Mouse (Mus musculus) midbrain, postnatal 0 days (tissue): ENCODE measurements around the gene Sema3f. TPM values are rescaled to one million over a fixed set of nuclear protein-coding genes. Genes with fewer than 3 reads are reported as not detected.
A peak's percentile ranks its signal among the peaks of the same experiment; 100 is the strongest.

Experiments
- ATAC-seq: fragments of 200-750 bp; cut with Nextera tagmentation; 2 replicates; pipeline ENCODE4 v1.8.0; 2017; ENCODE audit warnings: moderate number of reproducible peaks, mild to moderate bottlenecking, moderate TSS enrichment, moderate library complexity; ENCODE audit not compliant: low FRiP score
- DNase-seq: peaks from one replicate; pipeline ENCODE4 v3.0.0-alpha.2; 2015; ENCODE audit warnings: low spot score
- H3K27ac ChIP-seq: fragments of 300-500 bp; sonication (generic); 2 replicates; pipeline ENCODE4 v1.5.1; 2014; ENCODE audit warnings: low read depth, mild to moderate bottlenecking, low read length, mixed read lengths
- H3K27me3 ChIP-seq: fragments of 300-500 bp; sonication (generic); 2 replicates; pipeline ENCODE4 v1.6.1; 2014; ENCODE audit warnings: low read length, control low read depth, mixed read lengths; ENCODE audit not compliant: insufficient read depth
- H3K36me3 ChIP-seq: fragments of 300-500 bp; sonication (generic); 2 replicates; pipeline ENCODE4 v1.6.1; 2014; ENCODE audit warnings: low read length, control low read depth, mixed read lengths; ENCODE audit not compliant: insufficient read depth
- H3K4me1 ChIP-seq: fragments of 300-500 bp; sonication (generic); 2 replicates; pipeline ENCODE4 v1.6.1; 2014; ENCODE audit warnings: mild to moderate bottlenecking, control low read depth, antibody characterized with exemption, low read length, mixed read lengths; ENCODE audit not compliant: insufficient read depth
- H3K4me2 ChIP-seq: fragments of 300-500 bp; sonication (generic); 2 replicates; pipeline ENCODE4 v1.6.1; 2014; ENCODE audit warnings: low read depth, mild to moderate bottlenecking, low read length, mixed read lengths; ENCODE audit not compliant: poor library complexity, severe bottlenecking
- H3K4me3 ChIP-seq: fragments of 300-500 bp; sonication (generic); 2 replicates; pipeline ENCODE4 v1.5.1; 2014; ENCODE audit warnings: low read depth, mild to moderate bottlenecking, low read length, moderate library complexity
- H3K9ac ChIP-seq: fragments of 300-500 bp; sonication (generic); replicated peaks from 2 replicates; pipeline ENCODE4 v1.6.1; 2014; ENCODE audit warnings: mild to moderate bottlenecking, low read length, moderate library complexity, mixed read lengths; ENCODE audit not compliant: poor library complexity, severe bottlenecking
- H3K9me3 ChIP-seq: fragments of 300-500 bp; sonication (generic); 2 replicates; pipeline ENCODE4 v1.6.1; 2016; ENCODE audit warnings: low read length, control low read depth
- CTCF ChIP-seq: IDR thresholded peaks from 2 replicates; pipeline ENCODE4 v1.5.1; 2016; ENCODE audit warnings: antibody characterized with exemption, mild to moderate bottlenecking
- WGBS: fragments of 180-500 bp; shearing (Covaris S2); extraction: QIAGEN DNeasy Blood & Tissue Kit; methylation state at CpG from one replicate; pipeline ENCODE4 v1.1.7; 2014; 5-methylcytosine and 5-hydroxymethylcytosine counted together
- polyA plus RNA-seq: library from polyadenylated mRNA; unstranded; fragments of >200 nt; fragmentation: Nextera tagmentation; extraction: Ambion mirVana; gene quantifications from 2 replicates; pipeline ENCODE4 v1.2.1, GENCODE M21; 2015
- total RNA-seq: library from RNA; depleted of rRNA; stranded (reverse); fragments of >200 nt; gene quantifications from 2 replicates; pipeline ENCODE4 v1.2.3, GENCODE M21; 2014

The Sema3f gene
- total and polyA plus RNA-seq, 2 experiments from 2014 or later = 13.5 to 115 TPM

- Histone ChIP-seq H3K27me3 (no peaks in the 10 kb centered on the region), H3K4me1 (peaks cover 12% of the 10 kb centered on the region), H3K4me3 (peak overlapping the region; percentile 70), H3K36me3 (peaks cover 10% of the 10 kb centered on the region; the same call in 1 of the 2 replicates), H3K9me3 (no peaks in the 10 kb centered on the region), H3K27ac (peak overlapping the region; percentile 87), H3K9ac (peak overlapping the region; percentile 93), H3K4me2 (peak overlapping the region; percentile 84)
- no peak for ATAC-seq
- WGBS = 2% methylated on average over 21 of the region's 21 CpGs
- peak; percentile 21 for TF ChIP-seq CTCF
- DNase-seq = no peak
Observed at GRCm38 (mm10) chr9:107708439-107709095, 1.7 kb downstream of the Sema3f start.

DNA sequence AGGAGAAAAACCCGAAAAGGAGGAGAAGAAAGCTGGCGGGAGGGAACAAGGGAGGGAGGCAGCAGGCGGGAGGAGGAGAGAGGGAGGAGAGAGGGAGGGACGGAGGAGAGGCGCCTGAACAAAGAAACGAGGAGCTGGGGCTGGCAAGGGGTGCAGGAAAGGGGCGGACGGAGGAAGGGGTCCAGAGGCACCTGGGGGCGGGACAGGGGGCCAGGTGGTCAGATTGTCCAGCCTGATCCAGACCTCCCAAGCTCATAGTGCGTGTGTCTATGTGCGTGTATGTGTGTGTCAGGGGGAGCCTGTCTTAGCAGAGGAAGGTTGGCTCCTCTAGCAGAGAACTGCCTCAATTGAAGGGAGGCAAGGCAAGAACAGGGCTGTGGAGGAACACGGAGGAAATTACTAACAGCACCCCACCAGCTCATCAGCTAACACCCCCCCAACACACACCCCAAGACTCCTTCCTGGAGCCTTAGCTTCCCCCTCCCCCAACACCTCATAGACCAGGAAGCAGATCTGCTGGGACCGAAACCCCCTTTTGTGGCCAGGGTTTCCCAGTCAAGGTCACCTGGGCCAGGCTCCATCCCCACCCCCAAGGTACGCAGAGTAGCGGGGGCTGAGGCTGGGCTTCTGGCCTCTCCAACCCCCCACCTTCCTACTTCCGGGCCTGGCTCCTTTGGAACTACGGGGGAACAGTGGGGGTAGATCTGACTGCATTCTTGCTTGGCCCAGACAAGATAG lies 2.4 kb downstream of the Sema3f start:
- Histone ChIP-seq H3K9ac (peak overlapping the region; percentile 93), H3K36me3 (peaks cover 16% of the 10 kb centered on the region; the same call in 1 of the 2 replicates), H3K27me3 (no peaks in the 10 kb centered on the region), H3K4me3 (peak overlapping the region; percentile 70), H3K4me1 (peaks cover 12% of the 10 kb centered on the region), H3K27ac (peak overlapping the region; percentile 87), H3K4me2 (peak overlapping the region; percentile 84), H3K9me3 (no peaks in the 10 kb centered on the region)
- no peak for DNase-seq
- no peak for TF ChIP-seq CTCF
- 5% methylated on average over 17 of the region's 17 CpGs for WGBS
- ATAC-seq = no peak

DNA sequence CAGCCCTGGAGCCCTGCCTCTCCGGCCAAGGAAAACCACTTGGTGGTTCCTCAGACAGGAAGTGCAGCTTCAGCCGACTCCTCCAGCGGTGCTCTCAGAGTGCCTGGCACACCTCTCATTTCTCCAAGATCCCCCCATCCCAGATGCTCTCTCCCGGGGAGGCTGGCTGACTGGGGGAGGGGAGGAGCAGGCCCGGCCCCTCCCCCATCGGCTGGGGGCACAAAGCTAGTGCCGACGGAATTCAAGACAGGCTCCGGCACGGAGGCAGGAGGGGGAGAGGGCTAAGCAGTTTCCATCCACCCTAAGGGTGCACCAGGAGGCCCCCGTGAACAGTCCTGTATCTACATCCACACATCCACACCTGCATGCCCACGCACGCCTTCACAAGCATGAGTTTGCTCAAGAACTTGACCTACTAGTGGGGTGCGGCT lies 3.5 kb downstream of the Sema3f start:
- WGBS = 5% methylated on average over 14 of the region's 14 CpGs

DNA sequence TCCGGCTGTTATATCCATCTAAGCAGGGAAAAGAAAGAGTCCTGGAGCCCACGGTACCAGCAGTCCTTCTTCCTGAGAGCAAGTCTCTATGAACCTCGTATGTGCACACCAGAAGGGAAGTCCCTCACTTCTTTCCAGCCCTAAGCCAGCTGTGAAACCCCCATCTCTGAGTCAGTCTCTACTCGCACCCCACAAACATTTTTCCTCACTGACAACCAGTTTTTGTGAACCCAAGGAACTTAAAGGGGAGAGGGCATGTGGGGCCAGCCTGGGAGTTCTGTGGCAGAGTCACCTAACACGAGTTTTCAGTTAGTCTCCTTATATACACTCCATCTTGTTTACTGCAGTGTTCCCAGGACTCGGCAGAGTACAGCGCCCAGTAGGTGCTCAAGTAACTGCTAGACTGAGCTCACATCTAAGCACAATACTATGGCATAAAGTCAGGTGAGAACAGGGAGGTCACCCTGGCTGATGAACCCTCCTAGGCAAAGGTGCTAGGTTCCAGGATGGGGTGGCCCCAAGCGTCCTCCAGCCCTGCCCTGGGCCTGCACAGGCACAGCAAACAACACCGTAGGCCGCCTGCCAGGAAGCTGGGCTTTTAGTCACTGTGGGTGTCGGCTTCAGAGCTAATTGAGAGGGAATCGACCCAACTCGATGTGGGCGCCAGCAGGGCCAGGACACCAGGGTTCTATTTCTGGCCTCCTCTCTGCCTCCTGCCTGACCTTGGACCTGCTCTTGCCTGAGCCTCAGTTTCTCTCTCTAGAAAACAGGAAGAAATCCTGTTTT lies 6.7 kb downstream of the Sema3f start:
- no peak overlapping the region for H3K27ac ChIP-seq
- no peak for ATAC-seq
- 71% methylated on average over 14 of the region's 14 CpGs for WGBS
- H3K27me3 ChIP-seq = no peaks in the 10 kb centered on the region
- no peak overlapping the region for H3K4me2 ChIP-seq
- TF ChIP-seq CTCF = no peak
- DNase-seq = no peak
- no peak overlapping the region for H3K9ac ChIP-seq
- H3K36me3 ChIP-seq = peaks cover 19% of the 10 kb centered on the region; the same call in 1 of the 2 replicates
- no peak overlapping the region for H3K4me3 ChIP-seq
- H3K9me3 ChIP-seq = no peaks in the 10 kb centered on the region
- H3K4me1 ChIP-seq = peaks cover 29% of the 10 kb centered on the region

More for the DNA sequence above, 3.5 kb downstream of the Sema3f start:
- DNase-seq = no peak
- H3K36me3 ChIP-seq = peaks cover 19% of the 10 kb centered on the region; the same call in 1 of the 2 replicates
- no peaks in the 10 kb centered on the region for H3K9me3 ChIP-seq
- no peak for ATAC-seq
- no peaks in the 10 kb centered on the region for H3K27me3 ChIP-seq
- peaks cover 12% of the 10 kb centered on the region for H3K4me1 ChIP-seq
- H3K4me3 ChIP-seq = peak overlapping the region; percentile 70
- peak overlapping the region; percentile 84 for H3K4me2 ChIP-seq
- H3K9ac ChIP-seq = peak overlapping the region; percentile 93
- H3K27ac ChIP-seq = peak overlapping the region; percentile 87; the same call in 1 of the 2 replicates
- TF ChIP-seq CTCF = no peak

DNA sequence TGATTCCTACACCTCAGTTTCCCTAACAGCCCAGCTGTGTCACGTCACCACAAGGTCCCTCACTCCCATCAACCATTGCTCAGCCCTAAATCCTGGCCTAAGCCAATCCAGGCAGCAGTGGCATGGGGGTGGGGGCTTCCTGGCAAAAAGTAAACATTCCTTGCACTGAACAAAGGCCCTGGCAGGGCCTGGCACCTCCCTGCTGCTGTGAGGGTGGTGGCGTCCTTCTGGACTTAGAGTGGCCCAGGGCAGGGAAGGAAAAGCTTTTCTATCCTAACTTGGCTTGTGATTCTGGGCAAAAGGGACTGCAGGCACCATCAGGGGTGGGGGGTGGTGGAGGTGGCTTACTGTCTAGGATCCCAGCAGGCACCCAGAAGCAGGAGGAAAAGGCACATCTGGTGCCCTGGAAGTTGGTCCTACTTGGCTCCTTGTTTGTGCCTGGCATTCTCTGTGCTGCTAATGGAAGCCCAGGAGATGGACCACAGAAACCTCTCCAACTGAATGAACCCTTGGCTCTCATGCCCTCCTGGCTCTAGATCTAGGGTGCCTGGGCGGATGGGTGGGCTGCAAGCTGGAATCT lies 7.6 kb downstream of the Sema3f start:
- H3K4me1 ChIP-seq = peaks cover 37% of the 10 kb centered on the region
- no peak for TF ChIP-seq CTCF
- no peaks in the 10 kb centered on the region for H3K27me3 ChIP-seq
- H3K9me3 ChIP-seq = no peaks in the 10 kb centered on the region
- H3K4me2 ChIP-seq = no peak overlapping the region
- DNase-seq (peak; percentile 64), ATAC-seq (no peak)
- H3K36me3 ChIP-seq = peaks cover 19% of the 10 kb centered on the region; the same call in 1 of the 2 replicates
- no peak overlapping the region for H3K9ac ChIP-seq
- WGBS = 74% methylated on average over 3 of the region's 3 CpGs
- H3K27ac ChIP-seq = no peak overlapping the region
- H3K4me3 ChIP-seq = no peak overlapping the region
